Mouse (Mus musculus): Measurements from ENCODE around the gene Cyth1. TPM values are rescaled to one million over a fixed set of nuclear protein-coding genes. Genes with fewer than 3 reads are reported as not detected.

The Cyth1 gene
- polyA plus RNA-seq, 1 experiment from 2014 or later: 12.8 TPM

DNA sequence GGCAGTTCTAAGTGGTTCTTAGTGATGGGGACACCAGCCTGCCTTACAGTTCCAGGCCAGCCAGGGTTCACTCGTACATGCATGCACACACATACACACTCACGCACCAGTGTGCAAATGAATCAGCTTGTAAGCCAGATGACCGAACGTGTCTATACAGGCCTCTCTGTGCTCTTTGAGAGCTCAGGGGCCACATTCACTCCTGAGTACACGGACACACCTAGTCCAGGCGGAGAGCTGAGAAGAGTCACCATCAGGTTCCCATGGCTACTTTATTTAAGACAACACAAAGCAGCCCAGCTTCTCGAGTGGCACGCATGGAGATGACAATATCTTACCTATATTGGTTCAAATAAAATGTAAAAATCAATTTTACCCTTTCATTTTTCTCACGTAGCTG, 38.0 kb upstream of the Cyth1 start:
- WGBS: 93% methylated on average over 9 of the region's 9 CpGs
- ATAC-seq (ENCODE audit: low FRiP score) (no peak), DNase-seq (ENCODE audit: low spot score, missing footprints) (no peak)
- H3K4me3 ChIP-seq (ENCODE audit: low read depth, low read length): no peak overlapping the region
- peaks cover 23% of the 10 kb centered on the region for H3K36me3 ChIP-seq (ENCODE audit: control insufficient read depth, insufficient read depth, low read length)
- H3K4me2 ChIP-seq: no peak overlapping the region
- no peak overlapping the region for H3K9ac ChIP-seq (ENCODE audit: low read length)
- H3K27me3 ChIP-seq (ENCODE audit: control insufficient read depth, insufficient read depth, low read length): no peaks in the 10 kb centered on the region
- no peaks in the 10 kb centered on the region for H3K9me3 ChIP-seq (ENCODE audit: control insufficient read depth, low read length)
- peaks cover 14% of the 10 kb centered on the region for H3K4me1 ChIP-seq (ENCODE audit: control insufficient read depth, insufficient read depth, low read length)
- no peak overlapping the region for H3K27ac ChIP-seq (ENCODE audit: low read depth, low read length)

DNA sequence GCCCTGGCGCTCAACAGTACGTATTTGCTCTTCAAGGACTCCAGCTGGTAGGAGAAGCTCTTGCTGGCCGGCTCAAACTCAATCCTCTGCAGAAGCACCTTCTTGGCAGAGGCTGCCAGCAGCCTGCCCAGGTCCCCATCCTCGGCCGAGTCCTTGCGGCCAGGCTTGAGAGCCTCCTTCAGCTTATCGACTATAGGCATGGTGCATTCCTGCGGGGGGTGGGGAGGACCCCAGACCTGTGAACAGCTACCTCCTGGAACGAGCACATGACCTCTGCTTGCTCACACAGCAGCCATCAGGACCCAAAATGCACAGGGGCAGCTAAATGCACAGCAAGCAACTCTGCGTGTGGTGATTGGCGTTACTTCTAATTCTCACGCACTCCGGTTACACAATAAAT, 37.4 kb upstream of the Cyth1 start:
- DNase-seq (ENCODE audit: low spot score, missing footprints): no peak
- Histone ChIP-seq H3K4me1 (ENCODE audit: control insufficient read depth, insufficient read depth, low read length) (peaks cover 11% of the 10 kb centered on the region), H3K9ac (ENCODE audit: low read length) (no peak overlapping the region), H3K4me2 (no peak overlapping the region), H3K27ac (ENCODE audit: low read depth, low read length) (no peak overlapping the region), H3K9me3 (ENCODE audit: control insufficient read depth, low read length) (no peaks in the 10 kb centered on the region), H3K36me3 (ENCODE audit: control insufficient read depth, insufficient read depth, low read length) (peaks cover 23% of the 10 kb centered on the region), H3K4me3 (ENCODE audit: low read depth, low read length) (no peak overlapping the region), H3K27me3 (ENCODE audit: control insufficient read depth, insufficient read depth, low read length) (no peaks in the 10 kb centered on the region)
- 93% methylated on average over 13 of the region's 13 CpGs for WGBS
- ATAC-seq (ENCODE audit: low FRiP score): no peak

- ATAC-seq (ENCODE audit: low FRiP score) (no peak), DNase-seq (ENCODE audit: low spot score, missing footprints) (no peak)
- WGBS: 93% methylated on average over 3 of the region's 3 CpGs
- no peak overlapping the region for H3K4me2 ChIP-seq
- H3K27ac ChIP-seq (ENCODE audit: low read depth, low read length): no peak overlapping the region
- no peaks in the 10 kb centered on the region for H3K9me3 ChIP-seq (ENCODE audit: control insufficient read depth, low read length)
- no peaks in the 10 kb centered on the region for H3K4me1 ChIP-seq (ENCODE audit: control insufficient read depth, insufficient read depth, low read length)
- H3K36me3 ChIP-seq (ENCODE audit: control insufficient read depth, insufficient read depth, low read length): peaks cover 31% of the 10 kb centered on the region
- no peak overlapping the region for H3K4me3 ChIP-seq (ENCODE audit: low read depth, low read length)
- no peak overlapping the region for H3K9ac ChIP-seq (ENCODE audit: low read length)
- H3K27me3 ChIP-seq (ENCODE audit: control insufficient read depth, insufficient read depth, low read length): no peaks in the 10 kb centered on the region
Measured at GRCm38 (mm10) chr11:118280218-118280617, 31.8 kb upstream of the Cyth1 start.

DNA sequence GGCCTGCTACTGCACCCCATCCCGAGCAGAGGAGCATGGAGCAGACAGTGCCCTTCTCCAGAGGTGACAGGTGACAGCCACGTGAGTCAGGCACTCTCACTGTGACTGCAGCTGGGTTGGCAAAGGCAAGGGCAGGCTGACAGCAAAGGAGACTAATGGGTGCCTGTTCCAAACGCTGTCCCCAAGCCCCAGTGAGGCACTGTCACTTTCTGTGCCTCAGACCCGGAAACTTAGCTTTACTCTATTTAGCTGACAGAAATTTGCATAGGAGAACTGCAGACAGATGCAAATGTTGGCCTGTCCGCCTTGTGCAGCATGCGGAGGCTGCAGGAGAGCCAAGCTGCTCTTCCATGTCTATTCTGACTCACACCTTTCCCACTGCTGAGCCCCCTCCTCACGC, 27.9 kb upstream of the Cyth1 start:
- peaks cover 36% of the 10 kb centered on the region for H3K36me3 ChIP-seq (ENCODE audit: control insufficient read depth, insufficient read depth, low read length)
- DNase-seq (ENCODE audit: low spot score, missing footprints) (no peak), ATAC-seq (ENCODE audit: low FRiP score) (no peak)
- no peak overlapping the region for H3K27ac ChIP-seq (ENCODE audit: low read depth, low read length)
- no peaks in the 10 kb centered on the region for H3K9me3 ChIP-seq (ENCODE audit: control insufficient read depth, low read length)
- no peak overlapping the region for H3K4me3 ChIP-seq (ENCODE audit: low read depth, low read length)
- H3K4me2 ChIP-seq: no peak overlapping the region
- no peaks in the 10 kb centered on the region for H3K27me3 ChIP-seq (ENCODE audit: control insufficient read depth, insufficient read depth, low read length)
- 91% methylated on average over 7 of the region's 7 CpGs for WGBS
- H3K9ac ChIP-seq (ENCODE audit: low read length): no peak overlapping the region
- H3K4me1 ChIP-seq (ENCODE audit: control insufficient read depth, insufficient read depth, low read length): no peaks in the 10 kb centered on the region

- Histone ChIP-seq H3K9ac (ENCODE audit: low read length) (no peak overlapping the region), H3K9me3 (ENCODE audit: control insufficient read depth, low read length) (no peaks in the 10 kb centered on the region), H3K27ac (ENCODE audit: low read depth, low read length) (no peak overlapping the region), H3K27me3 (ENCODE audit: control insufficient read depth, insufficient read depth, low read length) (no peaks in the 10 kb centered on the region), H3K4me2 (no peak overlapping the region), H3K4me3 (ENCODE audit: low read depth, low read length) (no peak overlapping the region), H3K36me3 (ENCODE audit: control insufficient read depth, insufficient read depth, low read length) (peaks cover 43% of the 10 kb centered on the region), H3K4me1 (ENCODE audit: control insufficient read depth, insufficient read depth, low read length) (no peaks in the 10 kb centered on the region)
- WGBS: 97% methylated on average over 9 of the region's 9 CpGs
- ATAC-seq (ENCODE audit: low FRiP score): no peak
- peak; percentile 59 for DNase-seq (ENCODE audit: low spot score, missing footprints)
Measured at GRCm38 (mm10) chr11:118275092-118275491, 26.7 kb upstream of the Cyth1 start.

- 91% methylated on average over 3 of the region's 3 CpGs for WGBS
- H3K27ac ChIP-seq (ENCODE audit: low read depth, low read length): no peak overlapping the region
- DNase-seq (ENCODE audit: low spot score, missing footprints) (no peak), ATAC-seq (ENCODE audit: low FRiP score) (no peak)
- H3K4me2 ChIP-seq: no peak overlapping the region
- H3K9me3 ChIP-seq (ENCODE audit: control insufficient read depth, low read length): no peaks in the 10 kb centered on the region
- peaks cover 39% of the 10 kb centered on the region for H3K36me3 ChIP-seq (ENCODE audit: control insufficient read depth, insufficient read depth, low read length)
- H3K27me3 ChIP-seq (ENCODE audit: control insufficient read depth, insufficient read depth, low read length): no peaks in the 10 kb centered on the region
- H3K9ac ChIP-seq (ENCODE audit: low read length): no peak overlapping the region
- no peaks in the 10 kb centered on the region for H3K4me1 ChIP-seq (ENCODE audit: control insufficient read depth, insufficient read depth, low read length)
- no peak overlapping the region for H3K4me3 ChIP-seq (ENCODE audit: low read depth, low read length)
Measured at GRCm38 (mm10) chr11:118269827-118270226, 21.4 kb upstream of the Cyth1 start.

GRCm38 (mm10) chr11:118266666-118267046, 18.3 kb upstream of the Cyth1 start:
- ATAC-seq (ENCODE audit: low FRiP score) (no peak), DNase-seq (ENCODE audit: low spot score, missing footprints) (peak; percentile 17)
- no peak overlapping the region for H3K27ac ChIP-seq (ENCODE audit: low read depth, low read length)
- H3K9me3 ChIP-seq (ENCODE audit: control insufficient read depth, low read length): no peaks in the 10 kb centered on the region
- no peak overlapping the region for H3K4me3 ChIP-seq (ENCODE audit: low read depth, low read length)
- H3K36me3 ChIP-seq (ENCODE audit: control insufficient read depth, insufficient read depth, low read length): peaks cover 48% of the 10 kb centered on the region
- no peak overlapping the region for H3K9ac ChIP-seq (ENCODE audit: low read length)
- 92% methylated on average over 7 of the region's 7 CpGs for WGBS
- no peak overlapping the region for H3K4me2 ChIP-seq
- no peaks in the 10 kb centered on the region for H3K27me3 ChIP-seq (ENCODE audit: control insufficient read depth, insufficient read depth, low read length)
- H3K4me1 ChIP-seq (ENCODE audit: control insufficient read depth, insufficient read depth, low read length): no peaks in the 10 kb centered on the region

DNA sequence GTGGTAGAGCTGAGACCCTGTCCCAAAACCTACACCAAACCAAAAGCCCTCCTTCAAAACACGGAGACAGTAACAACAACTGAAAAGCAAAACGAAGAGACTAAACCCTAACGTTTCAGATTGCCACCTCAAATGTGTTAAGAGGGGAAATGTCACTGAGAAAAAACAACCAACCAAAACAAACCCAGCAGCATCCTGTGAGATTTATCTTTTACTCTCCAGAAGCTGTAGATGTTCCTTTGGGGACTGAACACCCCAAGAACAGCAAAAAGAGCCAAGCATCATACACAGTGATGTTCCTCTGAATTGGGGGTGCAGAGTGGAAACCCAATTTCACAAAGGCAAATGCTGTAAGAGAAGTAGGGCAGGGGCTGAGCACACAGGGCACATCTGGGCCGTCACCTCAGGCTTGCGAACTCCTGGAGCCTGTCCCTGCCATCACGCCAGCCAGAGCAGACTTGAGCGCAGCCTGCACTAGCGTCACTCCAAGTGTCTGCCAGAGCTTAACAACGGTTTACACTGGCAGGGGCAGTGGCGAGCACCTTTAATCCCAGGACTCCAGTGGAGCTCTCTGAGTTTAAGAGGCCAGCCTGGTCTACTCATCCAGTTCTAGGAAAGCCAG, 17.8 kb upstream of the Cyth1 start:
- WGBS: 93% methylated on average over 10 of the region's 10 CpGs
- peak; percentile 66 for DNase-seq (ENCODE audit: low spot score, missing footprints)
- no peak overlapping the region for H3K9ac ChIP-seq (ENCODE audit: low read length)
- H3K27me3 ChIP-seq (ENCODE audit: control insufficient read depth, insufficient read depth, low read length): no peaks in the 10 kb centered on the region
- H3K4me3 ChIP-seq (ENCODE audit: low read depth, low read length): no peak overlapping the region
- peaks cover 45% of the 10 kb centered on the region for H3K36me3 ChIP-seq (ENCODE audit: control insufficient read depth, insufficient read depth, low read length)
- no peak for ATAC-seq (ENCODE audit: low FRiP score)
- no peaks in the 10 kb centered on the region for H3K9me3 ChIP-seq (ENCODE audit: control insufficient read depth, low read length)
- no peak overlapping the region for H3K27ac ChIP-seq (ENCODE audit: low read depth, low read length)
- H3K4me2 ChIP-seq: no peak overlapping the region
- H3K4me1 ChIP-seq (ENCODE audit: control insufficient read depth, insufficient read depth, low read length): no peaks in the 10 kb centered on the region

DNA sequence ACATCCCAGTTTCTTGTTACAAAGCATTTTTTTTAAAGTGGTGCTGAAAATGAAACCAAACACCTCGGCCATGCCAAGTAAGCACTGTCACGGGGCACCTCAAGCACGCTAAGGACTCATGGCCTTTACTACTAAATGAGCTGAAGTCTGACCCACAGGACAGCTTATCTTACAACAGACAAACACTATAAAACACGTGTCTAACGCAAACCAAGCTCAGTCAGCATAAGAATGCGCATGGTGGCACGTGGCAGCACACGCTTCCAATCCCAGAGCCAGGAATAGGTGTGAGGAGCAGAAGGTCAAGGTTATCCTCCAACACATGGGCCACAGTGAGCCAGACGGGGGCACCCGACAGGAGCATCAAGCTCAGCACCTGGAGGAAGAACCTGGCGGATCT, 17.2 kb upstream of the Cyth1 start:
- DNase-seq (ENCODE audit: low spot score, missing footprints): peak; percentile 65
- Histone ChIP-seq H3K27me3 (ENCODE audit: control insufficient read depth, insufficient read depth, low read length) (no peaks in the 10 kb centered on the region), H3K9ac (ENCODE audit: low read length) (no peak overlapping the region), H3K4me1 (ENCODE audit: control insufficient read depth, insufficient read depth, low read length) (no peaks in the 10 kb centered on the region), H3K4me3 (ENCODE audit: low read depth, low read length) (no peak overlapping the region), H3K4me2 (no peak overlapping the region), H3K36me3 (ENCODE audit: control insufficient read depth, insufficient read depth, low read length) (peaks cover 49% of the 10 kb centered on the region), H3K9me3 (ENCODE audit: control insufficient read depth, low read length) (no peaks in the 10 kb centered on the region), H3K27ac (ENCODE audit: low read depth, low read length) (no peak overlapping the region)
- WGBS: 95% methylated on average over 11 of the region's 11 CpGs
- ATAC-seq (ENCODE audit: low FRiP score): no peak
